Mouse (Mus musculus): Measurements from ENCODE around the gene Olfr24. TPM values are rescaled to one million over a fixed set of nuclear protein-coding genes. Genes with fewer than 3 reads are reported as not detected.

Olfr24 gene
- polyA plus RNA-seq (2012; rRNA removed; ENCODE audit: low replicate concordance): not detected in 2 replicates

GRCm38 (mm10) chr9:18763896-18764295, at the start of gene Olfr24:
Olfr24 (minus strand) TSS chr9:18763996.

Other genes starting within 250 kb of the Olfr24 start
- 0.07 and 0.08 TPM in 2 replicates for gene Muc16, start 89.5 kb downstream of the Olfr24 start, polyA plus RNA-seq (2012; rRNA removed; ENCODE audit: low replicate concordance)
- not detected in 2 replicates for gene Olfr828, start 55.5 kb upstream of the Olfr24 start, polyA plus RNA-seq (2012; rRNA removed; ENCODE audit: low replicate concordance)
- not detected in 2 replicates for gene Olfr829, start 90.9 kb upstream of the Olfr24 start, polyA plus RNA-seq (2012; rRNA removed; ENCODE audit: low replicate concordance)
- not detected in 2 replicates for gene Olfr830, start 110.7 kb upstream of the Olfr24 start, polyA plus RNA-seq (2012; rRNA removed; ENCODE audit: low replicate concordance)
- not detected in 2 replicates for gene Olfr832, start 173.1 kb upstream of the Olfr24 start, polyA plus RNA-seq (2012; rRNA removed; ENCODE audit: low replicate concordance)
- not detected in 2 replicates for gene Olfr834, start 224.0 kb upstream of the Olfr24 start, polyA plus RNA-seq (2012; rRNA removed; ENCODE audit: low replicate concordance)

Data from duodenum, adult 2 months (tissue).